Mouse (Mus musculus) cerebellum, postnatal 14 days (tissue): Measurements from ENCODE around the gene Art5.
"Not testable (repeated sequence)": the region's sequence is repeated elsewhere in the genome, so short reads cannot be mapped to it uniquely, and the experiment has no call there.

Experiments used
- DNase-seq, 2 experiments: peaks; one replicate each; pipeline ENCODE4 v3.0.0; 2021; ENCODE audit warnings: mixed read lengths in 2 of 2

Gene Art5

GRCm38 (mm10) chr7:102081784-102082183, 27.5 kb downstream of the Art5 start:
- DNase-seq = no peak

GRCm38 (mm10) chr7:102080311-102080710, 29.0 kb downstream of the Art5 start:
- DNase-seq = no peak

- DNase-seq = peak; percentile 55 to 68
These were observed 30.8 kb downstream of the Art5 start for GRCm38 (mm10) chr7:102078517-102078916.

GRCm38 (mm10) chr7:102076714-102077296, 32.5 kb downstream of the Art5 start:
- DNase-seq = peak in 1 of 2 experiments; percentile 29

GRCm38 (mm10) chr7:102066363-102066762, 42.9 kb downstream of the Art5 start:
- no peak for DNase-seq

GRCm38 (mm10) chr7:102065046-102065891, 44.0 kb downstream of the Art5 start, which contains the start of the genes Rnf121, Xndc1 and Xntrpc:
Gene Rnf121 (minus strand): TSS chr7:102065469.
Gene Xndc1 (plus strand): TSS chr7:102065511.
Gene Xntrpc (plus strand): TSS chr7:102065713.
- peak; percentile 93 to 94 for DNase-seq

- DNase-seq = no peak
These were observed 44.6 kb downstream of the Art5 start for GRCm38 (mm10) chr7:102064655-102065045.

- DNase-seq = no peak
These were observed 45.4 kb downstream of the Art5 start for GRCm38 (mm10) chr7:102063891-102064290.

- no peak for DNase-seq
These were observed 47.1 kb downstream of the Art5 start for GRCm38 (mm10) chr7:102062203-102062602.

GRCm38 (mm10) chr7:102061353-102061752, 47.9 kb downstream of the Art5 start:
- no peak for DNase-seq

- DNase-seq = not testable (repeated sequence)
These were observed 60.8 kb downstream of the Art5 start for GRCm38 (mm10) chr7:102048524-102048923.
